ENCODE assay signal across 20 mouse cellular contexts in genomic region chr9:103575901-103576300, GRCm38 (mm10).
"Had no signal": no experiment of that assay in that cellular context is flagged by ENCODE, and none has a peak within 500 bp of the region (broad histone marks: within the 10 kb centered on the region; RNA-seq: fewer than 3 reads in every experiment).

No protein-coding gene starts in this region.

- ATAC-seq: liver, embryonic 12.5 days; midbrain, embryonic 13.5 days; midbrain, embryonic 16.5 days had no signal

- H3K27me3 ChIP-seq: kidney, embryonic 15.5 days; limb, embryonic 13.5 days; liver, embryonic 12.5 days; liver, embryonic 15.5 days; lung, embryonic 15.5 days; megakaryocyte, embryonic 14.5 days; neural tube, embryonic 13.5 days had no signal

- DNase-seq: kidney, postnatal 10 days; kidney, postnatal 4 days; liver; lung, adult 18-20 months; lung, postnatal 10 days; lung, postnatal 36 days; thymus, adult 18-20 months; thymus, postnatal 36 days had no signal

- H3K36me3 ChIP-seq: kidney, embryonic 15.5 days; limb, embryonic 10.5 days; limb, embryonic 13.5 days; liver, embryonic 12.5 days; liver, embryonic 15.5 days; lung, embryonic 15.5 days; midbrain, embryonic 10.5 days; midbrain, embryonic 13.5 days; neural tube, embryonic 13.5 days had no signal

- H3K27ac ChIP-seq: kidney, embryonic 15.5 days; limb, embryonic 10.5 days; limb, embryonic 13.5 days; liver, embryonic 12.5 days; liver, embryonic 15.5 days; lung, embryonic 15.5 days; midbrain, embryonic 10.5 days; midbrain, embryonic 13.5 days; neural tube, embryonic 13.5 days had no signal

- H3K4me1 ChIP-seq: liver, embryonic 12.5 days; liver, embryonic 15.5 days; lung, embryonic 15.5 days; megakaryocyte, embryonic 14.5 days had no signal

- H3K4me3 ChIP-seq: kidney, embryonic 15.5 days; limb, embryonic 10.5 days; limb, embryonic 13.5 days; liver, embryonic 12.5 days; liver, embryonic 15.5 days; lung, embryonic 15.5 days; megakaryocyte, embryonic 14.5 days; midbrain, embryonic 10.5 days; midbrain, embryonic 13.5 days; myocyte; neural tube, embryonic 13.5 days had no signal

- H3K9me3 ChIP-seq: kidney, embryonic 15.5 days; limb, embryonic 10.5 days; limb, embryonic 13.5 days; liver, embryonic 12.5 days; liver, embryonic 15.5 days; lung, embryonic 15.5 days; midbrain, embryonic 10.5 days; midbrain, embryonic 13.5 days; neural tube, embryonic 13.5 days had no signal
